Mouse (Mus musculus): ENCODE results near the gene Aknad1. TPM values are rescaled to one million over a fixed set of nuclear protein-coding genes. Genes with fewer than 3 reads are reported as not detected.

Gene Aknad1
- polyA plus RNA-seq, 1 experiment = 16.9 TPM

GRCm38 (mm10) chr3:108815631-108816030 lies 76.2 kb downstream of the Aknad1 start:
- TF ChIP-seq CTCF (IDR thresholded peaks at IDR 0.05; ENCODE audit: control insufficient read depth, insufficient read depth, insufficient replicate concordance, low read depth, low read length) = no peak
- no peak for TF ChIP-seq POLR2A (IDR thresholded peaks at IDR 0.05; ENCODE audit: control insufficient read depth, low read depth, low read length)
- Histone ChIP-seq H3K4me1 (ENCODE audit: control insufficient read depth, insufficient read depth, low read length) (no peaks in the 10 kb centered on the region), H3K36me3 (ENCODE audit: control insufficient read depth, insufficient read depth, low read length) (no peaks in the 10 kb centered on the region), H3K27ac (ENCODE audit: control insufficient read depth, insufficient read depth, low read depth, low read length) (no peak overlapping the region), H3K27me3 (ENCODE audit: control insufficient read depth, insufficient read depth, low read length) (no peaks in the 10 kb centered on the region), H3K4me3 (ENCODE audit: control insufficient read depth, low read depth, low read length) (no peak overlapping the region)

- H3K4me1 ChIP-seq (ENCODE audit: control insufficient read depth, insufficient read depth, low read length) = no peaks in the 10 kb centered on the region; the same call in 1 of the 2 replicates
- H3K27ac ChIP-seq (ENCODE audit: control insufficient read depth, insufficient read depth, low read depth, low read length) = no peak overlapping the region
- no peak for TF ChIP-seq CTCF (IDR thresholded peaks at IDR 0.05; ENCODE audit: control insufficient read depth, insufficient read depth, insufficient replicate concordance, low read depth, low read length)
- no peak for TF ChIP-seq POLR2A (IDR thresholded peaks at IDR 0.05; ENCODE audit: control insufficient read depth, low read depth, low read length)
- H3K27me3 ChIP-seq (ENCODE audit: control insufficient read depth, insufficient read depth, low read length) = no peaks in the 10 kb centered on the region
- no peak overlapping the region for H3K4me3 ChIP-seq (ENCODE audit: control insufficient read depth, low read depth, low read length)
- H3K36me3 ChIP-seq (ENCODE audit: control insufficient read depth, insufficient read depth, low read length) = peaks cover 1% of the 10 kb centered on the region; the same call in 1 of the 2 replicates
These were observed 91.0 kb downstream of the Aknad1 start for GRCm38 (mm10) chr3:108830493-108830892.

GRCm38 (mm10) chr3:108831750-108832149 lies 92.3 kb downstream of the Aknad1 start:
- H3K27ac ChIP-seq (ENCODE audit: control insufficient read depth, insufficient read depth, low read depth, low read length) = no peak overlapping the region
- TF ChIP-seq POLR2A (IDR thresholded peaks at IDR 0.05; ENCODE audit: control insufficient read depth, low read depth, low read length) (no peak), CTCF (IDR thresholded peaks at IDR 0.05; ENCODE audit: control insufficient read depth, insufficient read depth, insufficient replicate concordance, low read depth, low read length) (no peak)
- H3K27me3 ChIP-seq (ENCODE audit: control insufficient read depth, insufficient read depth, low read length) = no peaks in the 10 kb centered on the region
- H3K4me1 ChIP-seq (ENCODE audit: control insufficient read depth, insufficient read depth, low read length) = no peaks in the 10 kb centered on the region; the same call in 1 of the 2 replicates
- H3K36me3 ChIP-seq (ENCODE audit: control insufficient read depth, insufficient read depth, low read length) = no peaks in the 10 kb centered on the region
- no peak overlapping the region for H3K4me3 ChIP-seq (ENCODE audit: control insufficient read depth, low read depth, low read length)

Other genes starting within 250 kb of the Aknad1 start
- gene 1700013F07Rik, start 205.5 kb upstream of the Aknad1 start, polyA plus RNA-seq (2012; rRNA removed) = 680 and 743 TPM in 2 replicates
- 144 and 149 TPM in 2 replicates for gene 5330417C22Rik, start 203.1 kb upstream of the Aknad1 start, polyA plus RNA-seq (2012; rRNA removed)
- 3.2 and 4.0 TPM in 2 replicates for gene Tmem167b, start 177.2 kb upstream of the Aknad1 start, polyA plus RNA-seq (2012; rRNA removed)
- gene Taf13, start 168.0 kb upstream of the Aknad1 start, polyA plus RNA-seq (2012; rRNA removed) = 7.3 and 12.1 TPM in 2 replicates
- gene Wdr47, start 148.4 kb upstream of the Aknad1 start, polyA plus RNA-seq (2012; rRNA removed) = 11.2 and 14.3 TPM in 2 replicates
- 22.7 and 27.3 TPM in 2 replicates for gene Clcc1, start 85.7 kb upstream of the Aknad1 start, polyA plus RNA-seq (2012; rRNA removed)
- gene Gpsm2, start 17.3 kb upstream of the Aknad1 start, polyA plus RNA-seq (2012; rRNA removed) = 4.8 and 5.0 TPM in 2 replicates
- gene Stxbp3, start 100.9 kb downstream of the Aknad1 start, polyA plus RNA-seq (2012; rRNA removed) = 3.4 and 4.9 TPM in 2 replicates
- 0.46 and 0.53 TPM in 2 replicates for gene Fndc7, start 150.3 kb downstream of the Aknad1 start, polyA plus RNA-seq (2012; rRNA removed)
- gene Prpf38b, start 172.1 kb downstream of the Aknad1 start, polyA plus RNA-seq (2012; rRNA removed) = 23.3 and 23.6 TPM in 2 replicates
- 21.7 and 22.8 TPM in 2 replicates for gene Henmt1, start 200.2 kb downstream of the Aknad1 start, polyA plus RNA-seq (2012; rRNA removed)
- 26.9 and 34.4 TPM in 2 replicates for gene Gm9857, start 200.8 kb downstream of the Aknad1 start, polyA plus RNA-seq (2012; rRNA removed)